Mouse (Mus musculus): ENCODE measurements at regions not wholly inside any gene's neighbourhood (a gene's known extent, or its start where the extent isn't known, plus 50 kb on each side); places are given as distances from the start of the nearest gene placed in this dataset.
A peak's percentile ranks its signal among the peaks of the same experiment; 100 is the strongest.

DNA sequence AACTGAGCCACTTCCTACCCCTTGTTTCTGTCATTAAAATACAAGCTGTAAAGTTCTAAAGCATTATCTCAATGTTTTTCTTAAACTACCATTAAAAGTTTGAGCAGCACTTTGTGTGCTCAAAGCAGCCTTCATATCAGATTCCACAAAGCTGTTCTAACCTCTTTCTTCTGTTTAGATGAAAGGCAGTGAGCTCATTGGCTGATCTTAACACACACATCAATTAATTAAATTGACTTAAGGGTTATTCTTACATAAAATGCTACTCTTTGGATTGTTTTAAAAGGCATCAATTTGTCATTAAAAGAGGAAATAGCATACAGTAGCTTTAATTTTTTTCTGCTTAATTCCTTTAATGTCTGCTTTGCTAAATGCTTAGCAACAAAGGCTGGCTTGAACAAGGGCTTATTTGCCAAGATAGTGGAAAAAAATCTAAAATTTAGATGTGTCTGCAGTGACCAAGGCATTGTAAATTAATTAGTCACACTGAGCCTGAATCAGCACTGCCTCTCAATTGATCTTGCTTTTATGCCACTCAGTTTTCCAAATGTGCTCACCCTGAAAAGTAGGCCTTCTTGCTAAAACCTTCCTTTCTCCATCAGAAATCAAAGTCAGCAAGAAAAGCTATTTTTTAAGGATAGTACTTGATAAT is 777.5 kb downstream of the Tmem114 start:
- DNase-seq (ENCODE audit: low read depth), result no peak

DNA sequence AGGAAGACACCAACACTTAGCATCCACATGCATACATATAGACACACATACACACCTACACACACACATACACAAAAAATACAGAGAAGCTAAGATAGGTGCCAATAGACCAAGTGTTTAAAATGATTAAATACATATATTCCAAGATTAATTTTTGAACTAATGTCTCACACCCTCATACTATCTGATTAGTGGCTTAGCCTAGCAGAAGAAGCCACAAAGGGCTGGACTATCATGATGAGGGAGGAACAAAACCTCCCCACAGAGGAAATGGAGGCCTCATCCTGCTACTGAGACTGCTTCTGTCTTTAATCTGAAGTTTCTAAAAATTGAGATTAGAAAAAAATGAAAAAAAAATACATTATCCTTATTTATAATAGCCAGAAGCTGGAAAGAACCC is 780.6 kb downstream of the Tmem114 start:
- DNase-seq (ENCODE audit: low read depth), result no peak

DNA sequence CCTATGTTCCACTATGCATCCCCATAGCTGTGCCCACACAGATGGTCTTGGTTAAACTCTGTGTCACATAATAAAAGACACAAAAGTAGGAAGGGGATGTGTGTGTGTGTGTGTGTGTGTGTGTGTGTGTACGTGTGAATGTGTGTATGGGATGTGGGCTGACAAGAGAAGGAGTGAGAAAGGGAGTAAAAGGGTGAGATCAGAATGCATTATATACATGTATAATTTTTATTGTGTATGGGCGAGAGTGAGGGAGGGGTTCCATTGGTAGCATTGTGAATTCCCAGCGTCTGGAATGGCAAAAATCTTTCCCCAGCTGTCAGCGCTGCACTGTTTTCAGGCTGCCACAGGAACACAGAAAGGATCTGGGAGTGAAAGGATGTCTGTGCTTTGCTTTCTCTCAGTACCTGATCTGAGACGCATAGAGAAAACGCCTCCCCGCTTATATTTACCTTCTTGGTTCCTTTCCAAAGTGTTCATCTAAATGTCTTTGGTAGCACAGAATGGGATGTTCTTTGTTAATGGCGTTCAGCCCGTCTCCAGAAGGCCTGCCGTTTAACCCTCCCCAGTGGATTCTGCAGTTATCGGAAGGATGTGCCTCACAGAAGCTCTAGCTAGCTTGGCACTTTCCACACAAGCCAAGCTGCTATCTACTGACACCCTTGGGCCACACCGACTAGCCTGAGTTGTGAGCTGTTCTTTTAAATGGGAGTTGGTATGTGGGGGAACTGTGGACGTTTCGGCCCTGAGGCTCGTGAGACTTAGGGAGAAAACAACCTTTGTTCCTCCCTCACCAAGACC is 785.8 kb downstream of the Tmem114 start:
- no peak for DNase-seq (ENCODE audit: low read depth)

DNA sequence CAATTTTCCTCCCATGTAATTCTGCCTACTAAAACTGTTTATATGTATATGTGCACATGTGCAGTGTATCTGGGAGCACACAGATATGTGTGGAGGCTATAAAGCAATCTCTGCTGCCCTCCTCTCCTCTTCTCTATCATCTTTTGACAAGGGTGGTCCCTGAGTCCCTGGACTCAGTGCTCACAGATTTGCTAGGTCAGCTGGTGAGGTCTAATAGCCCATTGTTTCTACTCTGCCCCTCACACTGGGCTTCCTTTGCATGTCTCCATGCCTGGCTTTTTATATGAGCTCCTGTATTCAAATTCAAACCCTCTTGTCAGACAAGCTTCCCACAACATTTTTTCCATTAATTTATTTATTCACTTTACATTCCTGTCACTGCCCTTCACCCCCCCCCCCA is 786.9 kb downstream of the Tmem114 start:
- DNase-seq (ENCODE audit: low read depth), result no peak

DNA sequence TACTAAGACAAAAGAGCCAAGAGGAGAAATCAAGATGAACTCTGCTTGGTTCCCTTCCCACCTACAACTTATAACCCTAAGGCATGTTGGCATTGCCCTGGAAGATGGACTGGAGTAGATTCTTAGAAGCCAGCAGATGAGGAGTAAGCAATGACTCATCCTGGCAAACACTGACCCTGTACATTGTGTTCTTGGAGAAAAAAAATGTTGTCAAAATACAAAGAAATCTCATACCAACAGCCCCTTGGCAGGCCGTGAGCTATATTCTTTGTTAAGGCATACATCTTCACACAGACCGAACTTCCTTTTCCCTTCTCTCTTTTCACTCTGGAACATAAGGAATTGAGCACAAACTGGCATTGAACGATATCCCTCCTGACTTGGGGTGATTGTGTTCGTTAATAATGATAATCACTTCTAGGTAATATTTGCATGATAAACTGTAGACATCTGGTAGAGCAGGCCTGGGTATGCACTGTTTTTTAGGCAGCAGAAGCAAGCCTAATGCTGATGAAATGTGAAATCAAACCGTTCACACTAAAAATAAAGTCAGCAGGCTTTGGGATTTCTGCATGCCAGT is 787.7 kb downstream of the Tmem114 start:
- DNase-seq (ENCODE audit: low read depth), result no peak

DNA sequence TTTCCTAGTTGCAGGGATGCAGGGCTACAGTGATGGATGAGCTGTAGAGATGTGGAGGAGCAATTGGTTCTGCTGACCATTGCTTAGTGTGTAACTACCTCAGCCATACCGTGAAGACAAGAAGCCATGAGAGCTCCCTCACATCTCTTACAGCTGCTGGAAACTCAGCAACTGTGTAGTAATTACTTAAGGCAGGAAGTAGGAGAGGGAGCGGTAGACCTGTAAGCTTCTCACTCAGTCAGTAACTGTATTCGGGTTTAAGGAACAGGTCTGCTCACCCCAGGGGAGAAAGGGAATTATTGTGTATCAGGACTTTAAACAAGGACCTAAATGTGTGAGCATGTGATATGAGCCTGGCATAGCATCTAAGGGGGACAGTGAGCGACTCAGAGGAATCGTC is 788.6 kb downstream of the Tmem114 start:
- DNase-seq (ENCODE audit: low read depth), result no peak

DNA sequence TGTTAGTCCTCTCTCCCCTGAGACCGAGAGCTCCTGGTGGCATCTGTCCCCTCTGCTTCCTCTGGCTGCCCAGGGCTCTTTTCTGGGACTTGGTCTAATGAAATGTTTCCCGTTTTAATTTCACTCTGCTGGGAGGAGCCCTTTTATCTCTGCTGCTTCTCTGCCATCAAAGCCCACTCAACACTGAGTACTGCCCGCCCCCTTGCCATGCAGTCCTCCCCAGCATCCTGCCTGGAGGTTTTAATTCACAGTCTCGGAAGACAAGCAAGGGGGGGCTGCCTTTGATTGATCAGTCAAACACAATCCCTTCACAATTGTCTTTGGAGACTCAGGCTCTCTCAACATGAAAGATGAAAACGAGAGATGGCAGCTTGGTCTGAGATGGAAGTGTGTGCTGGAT is 792.5 kb downstream of the Tmem114 start:
- DNase-seq (ENCODE audit: low read depth), result no peak

DNA sequence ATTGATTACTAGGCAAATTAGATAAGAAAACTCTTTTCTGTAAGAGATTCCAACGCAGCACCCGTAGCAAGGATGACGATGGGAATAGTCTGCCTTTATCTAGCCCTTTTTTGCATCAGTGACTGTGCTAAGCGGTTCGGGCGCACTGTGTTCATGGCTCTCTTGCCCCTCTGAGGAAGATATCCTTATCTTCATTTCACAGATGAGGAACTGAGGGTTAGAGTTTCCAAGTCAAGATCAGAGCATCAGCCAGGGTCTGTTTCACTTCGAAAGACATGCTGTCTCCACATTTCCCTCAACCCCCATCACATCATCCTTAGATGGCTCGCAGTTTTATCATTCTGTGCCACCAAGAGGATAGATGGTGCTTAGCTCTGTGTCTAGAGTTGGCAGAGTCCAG is 796.6 kb downstream of the Tmem114 start:
- DNase-seq (ENCODE audit: low read depth), result no peak

DNA sequence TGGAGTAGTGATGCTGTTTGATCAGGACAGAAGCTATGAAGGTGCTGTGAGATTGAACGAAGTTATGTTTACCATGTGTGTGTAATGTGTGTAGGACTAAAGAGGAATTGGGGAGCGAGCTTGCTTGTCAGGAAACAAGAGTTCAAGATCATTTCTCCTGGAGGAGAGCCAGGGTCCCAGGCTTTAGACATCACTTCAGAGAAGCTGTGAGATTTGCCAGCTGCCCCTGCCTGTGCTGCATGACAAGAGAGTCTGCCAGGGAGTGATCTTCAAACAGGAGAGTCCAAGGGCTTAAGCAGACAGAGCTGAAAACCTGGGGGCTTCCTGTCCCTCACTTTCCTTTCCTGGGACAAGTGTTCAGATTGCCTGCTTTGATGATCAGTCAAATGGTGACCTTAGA is 818.3 kb downstream of the Tmem114 start:
- no peak for DNase-seq (ENCODE audit: low read depth)

DNA sequence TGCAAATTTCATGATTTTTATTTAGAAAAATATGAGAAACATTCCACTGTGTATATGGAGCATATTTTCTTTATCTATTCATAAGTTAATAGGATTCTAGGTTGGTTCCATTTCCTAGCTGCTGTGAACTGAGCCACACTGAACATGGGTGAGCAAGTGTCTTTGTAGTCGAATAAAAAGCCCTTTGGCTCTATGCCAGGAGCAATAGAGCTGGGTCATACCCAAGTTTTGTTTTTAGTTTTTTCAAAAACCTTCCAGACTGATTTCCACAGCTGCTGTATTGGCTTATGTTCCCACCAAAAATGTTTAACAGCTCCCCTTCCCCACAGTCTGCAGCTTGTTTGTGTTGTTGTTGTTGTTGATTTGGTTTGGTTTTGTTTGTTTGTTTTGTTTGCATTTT is 822.5 kb downstream of the Tmem114 start:
- no peak for DNase-seq (ENCODE audit: low read depth)

DNA sequence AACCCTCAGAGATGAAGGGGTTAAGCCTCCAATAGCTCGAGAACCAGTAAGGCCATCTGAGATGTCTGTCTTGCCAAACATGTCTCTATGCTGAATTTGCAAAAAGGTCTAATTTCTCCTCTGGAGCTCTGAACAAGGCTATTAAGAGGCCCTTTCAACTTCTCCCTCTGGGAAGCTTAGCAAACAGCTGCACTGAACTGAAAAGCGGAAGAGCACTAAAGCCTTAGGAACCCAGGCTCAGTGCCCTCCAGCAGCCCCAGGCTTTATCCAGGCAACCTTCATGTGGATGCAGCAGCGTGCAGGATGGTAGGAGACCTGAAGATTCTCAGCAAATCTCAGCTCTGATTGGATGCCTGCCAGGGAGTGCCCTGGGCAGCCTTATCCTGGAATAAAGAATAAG is 850.1 kb downstream of the Tmem114 start:
- DNase-seq (ENCODE audit: low read depth), result no peak

DNA sequence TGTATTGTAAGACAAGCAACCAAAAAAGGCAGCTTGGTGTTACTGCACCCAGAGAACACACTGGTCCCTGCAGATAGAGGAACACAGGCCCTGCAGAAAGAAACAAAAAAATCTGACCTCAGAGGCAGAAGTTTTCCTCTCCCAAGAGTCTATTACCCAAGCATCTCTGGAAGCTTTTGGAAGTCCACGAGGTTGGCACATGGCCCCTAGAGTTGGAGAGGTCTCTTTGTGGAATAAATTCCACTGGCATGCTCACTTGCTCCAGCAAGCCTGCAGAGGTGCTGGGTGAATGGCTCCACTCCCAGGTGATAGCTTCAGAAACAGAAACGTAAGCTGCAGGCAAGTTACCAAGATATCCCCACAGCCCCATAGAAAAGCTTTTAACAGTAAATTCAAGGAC is 864.1 kb downstream of the Tmem114 start:
- DNase-seq (ENCODE audit: low read depth), result no peak

DNA sequence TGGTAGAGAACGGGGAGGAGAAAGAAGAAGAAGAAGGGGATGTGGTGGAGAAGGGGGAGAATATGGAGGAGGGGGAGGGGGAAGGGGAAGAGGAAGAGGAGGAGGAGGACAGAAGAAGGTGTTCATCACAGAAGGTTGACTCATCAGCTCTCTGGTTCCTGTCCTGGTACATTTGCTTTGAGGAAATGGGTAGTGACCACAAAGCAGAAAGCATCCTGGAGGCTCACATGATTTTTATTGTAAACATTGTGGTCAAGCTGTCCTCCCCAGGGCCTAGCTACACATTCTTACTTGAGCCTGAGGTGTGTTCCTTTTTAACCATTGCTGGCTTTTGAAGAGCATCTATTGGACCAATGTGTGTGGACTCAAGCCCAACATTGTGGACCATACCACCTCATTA is 865.8 kb downstream of the Tmem114 start:
- no peak for DNase-seq (ENCODE audit: low read depth)

DNA sequence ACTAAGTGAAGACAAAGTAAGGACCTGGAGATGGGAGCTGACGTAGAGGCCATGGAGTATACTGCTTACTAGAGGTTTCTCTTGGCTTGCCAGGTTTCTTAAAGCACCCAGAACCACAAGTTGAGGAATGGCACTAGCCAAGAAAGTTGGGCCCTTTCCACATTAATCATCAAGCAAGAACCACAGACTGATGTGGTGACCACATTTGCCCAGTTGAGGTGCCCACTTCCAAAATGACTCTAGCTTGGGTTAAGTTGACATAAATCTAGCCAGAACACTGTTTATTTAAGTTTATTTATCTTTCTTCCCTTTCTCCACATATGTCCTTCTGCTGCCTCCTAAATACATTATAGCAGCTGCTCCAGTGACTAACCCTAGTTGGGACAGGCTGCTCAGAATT is 866.3 kb downstream of the Tmem114 start:
- DNase-seq (ENCODE audit: low read depth), result no peak

DNA sequence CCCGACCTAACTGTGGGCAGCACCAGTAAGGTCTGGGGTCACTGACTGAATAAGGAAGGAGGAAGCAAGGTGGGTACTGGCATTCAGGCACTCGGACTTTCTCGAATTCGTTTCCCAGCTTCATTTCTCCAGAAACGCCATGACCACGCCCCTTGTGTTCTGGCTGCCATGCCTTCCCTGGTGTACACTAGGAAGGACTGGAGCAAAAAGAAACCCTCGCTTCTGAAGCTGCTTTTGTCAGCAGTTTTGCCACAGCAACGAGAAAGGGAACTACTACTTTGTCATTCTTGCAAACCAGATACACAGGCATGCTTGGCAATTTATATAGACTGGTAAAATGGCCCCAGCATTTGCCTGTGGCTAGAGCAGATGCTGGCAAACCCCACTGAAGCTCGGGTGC is 869.0 kb downstream of the Tmem114 start:
- no peak for DNase-seq (ENCODE audit: low read depth)

DNA sequence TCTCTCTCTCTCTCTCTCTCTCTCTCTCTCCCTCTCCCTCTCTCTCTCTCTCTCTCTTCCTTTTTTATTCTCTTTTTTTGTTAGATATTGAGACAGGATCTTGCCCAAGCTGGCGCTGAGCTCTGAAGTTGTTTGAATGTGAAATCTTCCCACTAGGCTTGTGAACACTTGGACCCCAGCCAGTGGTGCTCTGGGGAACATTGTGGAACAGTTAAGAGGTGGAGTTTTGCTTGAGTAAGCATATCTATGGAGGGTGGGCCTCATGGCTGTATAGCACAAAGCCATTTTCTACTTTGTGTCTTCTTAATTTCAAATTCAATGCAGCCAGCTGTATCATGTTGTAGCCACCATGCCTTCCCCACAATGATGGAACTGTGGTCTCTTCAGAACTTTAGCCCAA is 875.4 kb downstream of the Tmem114 start:
- peak; percentile 3 for DNase-seq (ENCODE audit: low read depth)

DNA sequence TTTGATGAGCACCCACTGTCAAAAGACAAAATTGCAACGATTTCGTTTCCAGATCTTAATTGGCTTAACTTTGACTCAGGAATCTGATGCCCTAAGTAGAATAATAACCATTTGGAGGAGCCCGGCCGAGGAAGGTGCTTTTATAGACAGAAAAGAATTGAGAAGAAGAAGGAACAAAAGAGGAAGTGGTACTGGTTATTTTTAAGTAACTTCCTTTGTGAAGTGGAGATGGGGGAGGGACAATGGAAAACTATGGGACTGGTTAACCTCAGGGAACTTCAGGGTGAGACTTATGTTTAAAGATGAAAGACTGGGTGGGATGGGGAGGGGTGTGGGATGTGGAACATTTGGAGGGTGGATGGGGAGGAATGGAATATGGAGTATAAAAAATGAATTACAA is 880.9 kb downstream of the Tmem114 start:
- DNase-seq (ENCODE audit: low read depth), result no peak

DNA sequence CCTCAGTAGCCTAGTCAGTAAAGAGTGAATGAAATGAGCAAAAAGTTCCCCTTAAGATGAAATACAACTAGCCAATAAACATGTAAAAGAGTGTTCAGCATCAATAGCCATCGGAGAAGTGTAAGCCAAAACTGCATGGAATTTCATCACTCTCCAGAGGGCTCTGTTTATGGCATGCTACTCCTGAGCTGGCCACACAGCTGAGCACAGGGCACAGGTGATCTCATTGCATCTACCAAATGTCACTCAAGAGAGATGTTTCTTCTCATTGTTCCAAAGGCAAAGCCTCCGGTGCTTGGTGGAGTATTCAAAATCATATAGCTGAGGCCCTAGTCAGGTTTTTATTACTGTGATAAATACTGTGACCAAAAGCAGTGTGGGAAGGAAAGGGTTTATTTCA is 895.1 kb downstream of the Tmem114 start:
- DNase-seq (ENCODE audit: low read depth), result no peak

DNA sequence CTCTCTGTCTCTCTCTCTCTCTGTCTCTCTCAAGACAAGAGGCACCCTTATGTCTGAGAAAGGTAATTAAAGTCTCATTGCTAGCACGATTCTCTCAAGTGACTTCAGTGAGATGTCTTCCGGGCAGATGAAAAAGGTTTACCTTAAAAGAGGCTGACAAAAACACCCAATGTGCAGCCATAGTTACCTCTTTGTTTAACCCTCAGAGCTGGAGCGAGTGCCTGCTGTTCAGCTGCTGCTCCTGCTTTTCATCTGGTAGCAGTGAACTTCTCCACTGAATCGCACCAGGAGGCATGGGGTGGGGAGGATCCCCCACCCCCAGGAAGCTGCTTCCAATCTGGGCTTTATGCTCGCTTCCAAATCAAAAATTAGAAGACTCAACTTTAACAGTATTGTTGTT is 896.0 kb downstream of the Tmem114 start:
- no peak for DNase-seq (ENCODE audit: low read depth)

DNA sequence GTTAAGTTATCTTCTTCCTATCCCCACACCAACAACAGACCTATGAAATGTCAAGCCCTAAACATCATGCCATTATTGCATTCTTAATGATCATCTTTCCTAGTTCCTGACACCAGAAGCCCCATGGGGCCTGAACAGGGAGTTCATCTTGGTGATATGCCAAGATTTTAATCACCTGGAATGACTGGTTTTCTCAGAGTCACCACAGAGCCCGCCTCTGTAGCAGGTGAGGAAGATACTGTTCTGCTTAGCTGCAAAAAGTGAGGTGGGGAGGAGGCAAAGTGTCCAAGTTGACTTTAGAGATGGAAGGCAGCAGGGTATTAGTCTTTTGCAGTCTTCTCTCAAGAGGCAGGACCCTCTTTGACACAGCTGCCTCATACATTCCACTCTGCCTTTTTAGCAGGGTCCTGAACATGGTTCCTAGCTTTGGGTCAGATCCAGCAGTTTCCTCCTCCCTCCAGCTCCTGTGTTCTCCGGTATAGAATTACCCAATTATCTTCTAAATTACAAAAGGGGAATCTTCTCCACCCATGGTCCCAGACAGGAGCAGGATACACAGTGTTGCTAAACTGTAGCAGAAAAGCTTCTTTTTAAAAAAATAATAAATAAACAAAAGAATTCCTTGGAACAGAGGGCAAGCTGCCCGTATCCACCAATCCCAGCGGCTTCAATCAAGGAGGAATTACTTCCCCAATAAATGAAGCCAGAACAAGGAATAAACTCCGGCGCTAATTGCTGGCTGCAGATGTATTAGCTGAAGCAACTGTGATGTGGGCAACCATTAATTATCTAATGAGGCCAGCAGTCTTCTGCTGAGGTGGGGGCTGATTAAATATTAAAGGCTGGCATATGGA is 896.8 kb downstream of the Tmem114 start:
- DNase-seq (ENCODE audit: low read depth), result no peak

DNA sequence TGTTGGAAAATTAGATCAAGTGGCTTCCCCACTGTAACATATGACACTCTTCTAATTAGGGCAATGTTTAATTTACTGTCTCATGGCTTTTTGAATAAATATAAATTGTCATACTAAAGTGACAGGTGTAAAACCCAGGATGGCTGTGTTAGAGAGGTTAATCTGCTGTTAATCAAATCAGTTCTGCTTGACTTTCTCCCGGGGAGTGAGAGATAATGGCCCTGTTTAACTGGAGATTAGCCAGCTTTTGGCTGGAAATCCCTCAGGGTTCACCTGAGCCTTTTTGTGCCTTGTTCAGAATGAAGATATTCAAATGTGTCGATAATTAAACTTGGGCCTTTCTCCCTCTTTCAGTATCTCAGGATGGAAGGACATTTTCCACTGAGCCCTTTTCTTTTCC is 906.2 kb downstream of the Tmem114 start:
- no peak for DNase-seq (ENCODE audit: low read depth)
